Mouse (Mus musculus) lung, postnatal 0 days (tissue): ENCODE measurements at regions not wholly inside any gene's neighbourhood (a gene's known extent, or its start where the extent isn't known, plus 50 kb on each side); places are given as distances from the start of the nearest gene placed in this dataset.

Experiments used
- CTCF ChIP-seq: IDR thresholded peaks from 2 replicates; pipeline ENCODE4 v1.5.1; 2016; ENCODE audit warnings: antibody characterized with exemption, mild to moderate bottlenecking
- EP300 ChIP-seq: IDR thresholded peaks from 2 replicates; pipeline ENCODE4 v1.6.1; 2016; ENCODE audit warnings: antibody characterized with exemption, mild to moderate bottlenecking, control low read depth

GRCm38 (mm10) chr10:84110372-84110985 is 329.9 kb downstream of the Nuak1 start:
- TF ChIP-seq CTCF (no peak), EP300 (no peak)
